Mouse (Mus musculus) small intestine, adult 2 months (tissue): ENCODE measurements around the gene Adgrg1.

Source experiments
- CTCF ChIP-seq: fragments of 200-500 bp; IDR thresholded peaks from 2 replicates; pipeline ENCODE4 v1.5.1; 2012; ENCODE audit warnings: low read depth, mild to moderate bottlenecking, control low read depth, inconsistent platforms, low read length, moderate library complexity, mixed read lengths; ENCODE audit not compliant: insufficient replicate concordance, insufficient read length; ENCODE audit errors: extremely low read depth
- POLR2A ChIP-seq: fragments of 200-500 bp; IDR thresholded peaks from 2 replicates; pipeline ENCODE4 v1.6.1; 2012; ENCODE audit warnings: low read depth, mild to moderate bottlenecking, control low read depth, inconsistent platforms, low read length, moderate library complexity

GRCm38 (mm10) chr8:95001655-95002054, 27.1 kb downstream of the Adgrg1 start:
- TF ChIP-seq CTCF (peak; percentile 92), POLR2A (no peak)
